Mouse (Mus musculus) erythroblast, embryonic 14.5 days (primary cell): ENCODE results near the gene 1700003E16Rik.

Experiments used
- GATA1 ChIP-seq: IDR thresholded peaks from 2 replicates; pipeline ENCODE4 v1.6.1; 2012; ENCODE audit warnings: low read length, inconsistent platforms, mixed read lengths
- TAL1 ChIP-seq: IDR thresholded peaks from 3 replicates; pipeline ENCODE4 v1.6.1; 2012; ENCODE audit warnings: low read length, inconsistent platforms, mixed read lengths

- TF ChIP-seq GATA1 (no peak), TAL1 (no peak)
Measured at GRCm38 (mm10) chr6:83136291-83136880, 19.8 kb upstream of the 1700003E16Rik start.
